Mouse (Mus musculus) G1E (cell line): Measurements from ENCODE around the gene Thsd1. TPM values are rescaled to one million over a fixed set of nuclear protein-coding genes. Genes with fewer than 3 reads are reported as not detected.
A peak's percentile ranks its signal among the peaks of the same experiment; 100 is the strongest.

Experiments
- ATAC-seq: 2 replicates; pipeline ENCODE4 v1.8.0; 2016; ENCODE audit warnings: mild to moderate bottlenecking; ENCODE audit not compliant: insufficient number of reproducible peaks, poor library complexity, low FRiP score, severe bottlenecking; ENCODE audit errors: extremely low read depth
- DNase-seq: peaks from one replicate; pipeline ENCODE4 v3.0.0; 2012; ENCODE audit warnings: low spot score
- H3K27me3 ChIP-seq: 2 replicates; pipeline ENCODE4 v1.6.1; 2012; ENCODE audit warnings: mild to moderate bottlenecking, low read length, inconsistent platforms; ENCODE audit not compliant: insufficient read depth
- H3K36me3 ChIP-seq: replicated peaks from 2 replicates; pipeline ENCODE3; 2012; ENCODE audit warnings: mild to moderate bottlenecking, inconsistent platforms
- H3K4me1 ChIP-seq: 2 replicates; pipeline ENCODE4 v1.6.1; 2012; ENCODE audit warnings: low read depth, low read length, inconsistent platforms, mixed read lengths; ENCODE audit not compliant: insufficient read depth
- H3K4me3 ChIP-seq: 2 replicates; pipeline ENCODE4 v1.5.1; 2012; ENCODE audit warnings: low read depth, mild to moderate bottlenecking, inconsistent platforms, low read length, moderate library complexity, mixed read lengths
- H3K9me3 ChIP-seq: replicated peaks from 2 replicates; pipeline ENCODE4 v1.6.1; 2012; ENCODE audit warnings: inconsistent platforms
- CTCF ChIP-seq: IDR thresholded peaks from 2 replicates; pipeline ENCODE4 v1.5.1; 2012; ENCODE audit warnings: low read depth, low read length, inconsistent platforms, mixed read lengths
- GATA1 ChIP-seq: IDR thresholded peaks from 2 replicates; pipeline ENCODE4 v1.6.1; 2012; ENCODE audit warnings: borderline replicate concordance, low read length, inconsistent platforms, mixed read lengths
- GATA2 ChIP-seq: IDR thresholded peaks from 2 replicates; pipeline ENCODE4 v1.6.1; 2012; ENCODE audit warnings: low read depth, low read length, inconsistent platforms, borderline replicate concordance
- POLR2AphosphoS5 ChIP-seq: IDR thresholded peaks from 2 replicates; pipeline ENCODE4 v1.6.1; 2012; ENCODE audit warnings: low read depth, low read length, inconsistent platforms; ENCODE audit not compliant: insufficient replicate concordance
- TAL1 ChIP-seq: conservative IDR thresholded peaks from 2 replicates; pipeline ENCODE4 v1.6.1; 2012; ENCODE audit warnings: low read depth, low read length, inconsistent platforms, mixed read lengths
- polyA plus RNA-seq: library from polyadenylated mRNA; stranded (reverse); fragments of >175 nt; gene quantifications from 2 replicates; pipeline ENCODE4 v1.2.3, GENCODE M21; 2012
- total RNA-seq, 2 experiments: library from RNA; stranded (forward) in 1 of 2; stranded (reverse) in 1 of 2; fragments of 200-1000 nt in 1 of 2; fragments of >200 nt in 1 of 2; fragmentation: Nextera tagmentation in 1 of 2; gene quantifications; 2 replicates each; pipeline ENCODE4 v1.2.3; 2014 to 2017

Thsd1 gene
- total RNA-seq (2014; fragmentation: Nextera tagmentation) (0.73 TPM in 1 of 2 replicates, not detected in the other), total RNA-seq (2017) (0.06 and 0.22 TPM in 2 replicates), polyA plus RNA-seq (0.01 TPM in 1 of 2 replicates, not detected in the other)

- Histone ChIP-seq H3K9me3 (no peaks in the 10 kb centered on the region), H3K4me1 (peaks cover 9% of the 10 kb centered on the region), H3K36me3 (peaks cover 11% of the 10 kb centered on the region), H3K27me3 (peaks cover 35% of the 10 kb centered on the region), H3K4me3 (peak within 1 kb of the TSS; percentile 65)
- no peak for ATAC-seq
- TF ChIP-seq TAL1 (no peak), POLR2AphosphoS5 (no peak), GATA1 (no peak), CTCF (no peak), GATA2 (no peak)
- no peak for DNase-seq
These were observed at the start of gene Thsd1 for GRCm38 (mm10) chr8:22227061-22227877. Gene Thsd1, plus strand, starts transcription at chr8:22227313.

GRCm38 (mm10) chr8:22184884-22185283, 42.2 kb upstream of the Thsd1 start:
- no peak for TF ChIP-seq POLR2AphosphoS5
- no peak for TF ChIP-seq GATA2
- no peak for TF ChIP-seq TAL1
- no peak for TF ChIP-seq CTCF
- no peak for TF ChIP-seq GATA1
- peaks cover 26% of the 10 kb centered on the region for H3K36me3 ChIP-seq
- peaks cover 29% of the 10 kb centered on the region for H3K4me1 ChIP-seq
- H3K4me3 ChIP-seq, result peak overlapping the region; percentile 84
- no peak for DNase-seq
- H3K9me3 ChIP-seq, result no peaks in the 10 kb centered on the region
- ATAC-seq, result peak; percentile 48; the same call in 1 of the 2 replicates
- peaks cover 5% of the 10 kb centered on the region; the same call in 1 of the 2 replicates for H3K27me3 ChIP-seq

GRCm38 (mm10) chr8:22185431-22186397, 41.4 kb upstream of the Thsd1 start, which contains the start of gene Ckap2:
Gene Ckap2, minus strand, starts transcription at chr8:22185819.
- peak; percentile 78 for DNase-seq
- Histone ChIP-seq H3K4me1 (peaks cover 30% of the 10 kb centered on the region), H3K9me3 (no peaks in the 10 kb centered on the region), H3K27me3 (peaks cover 5% of the 10 kb centered on the region; the same call in 1 of the 2 replicates), H3K36me3 (peaks cover 18% of the 10 kb centered on the region), H3K4me3 (peak within 1 kb of the TSS; percentile 84)
- peak; percentile 86 for ATAC-seq
- TF ChIP-seq CTCF, result no peak

GRCm38 (mm10) chr8:22192660-22193431, 34.3 kb upstream of the Thsd1 start, which contains the start of gene Vps36:
Gene Vps36, plus strand, starts transcription at chr8:22192809.
- peak; percentile 48 for ATAC-seq
- peaks cover 17% of the 10 kb centered on the region for H3K36me3 ChIP-seq
- peak; percentile 93 for TF ChIP-seq CTCF
- no peak for TF ChIP-seq POLR2AphosphoS5

GRCm38 (mm10) chr8:22193432-22194010, 33.6 kb upstream of the Thsd1 start:
- ATAC-seq, result no peak
- no peak for TF ChIP-seq GATA1
- TF ChIP-seq CTCF, result no peak
- TF ChIP-seq TAL1, result no peak
- TF ChIP-seq POLR2AphosphoS5, result no peak
- TF ChIP-seq GATA2, result no peak
- no peaks in the 10 kb centered on the region for H3K27me3 ChIP-seq
- peaks cover 21% of the 10 kb centered on the region for H3K36me3 ChIP-seq
- H3K4me1 ChIP-seq, result peaks cover 26% of the 10 kb centered on the region
- peak overlapping the region; percentile 89 for H3K4me3 ChIP-seq
- peak; percentile 18 for DNase-seq
- H3K9me3 ChIP-seq, result no peaks in the 10 kb centered on the region

More at GRCm38 (mm10) chr8:22192660-22193431, 34.3 kb upstream of the Thsd1 start, which contains the start of gene Vps36:
- peaks cover 5% of the 10 kb centered on the region; the same call in 1 of the 2 replicates for H3K27me3 ChIP-seq
- peak; percentile 85 for DNase-seq
- no peaks in the 10 kb centered on the region for H3K9me3 ChIP-seq
- H3K4me3 ChIP-seq, result peak within 1 kb of the TSS; percentile 89
- H3K4me1 ChIP-seq, result peaks cover 29% of the 10 kb centered on the region
